Mouse (Mus musculus): ENCODE data around the gene Golph3. TPM values are rescaled to one million over a fixed set of nuclear protein-coding genes. Genes with fewer than 3 reads are reported as not detected.

Gene Golph3
- polyA plus RNA-seq, 1 experiment from 2014 or later, result 89.9 TPM

GRCm38 (mm10) chr15:12301771-12302170, 19.5 kb upstream of the Golph3 start:
- WGBS, result 62% methylated on average over 5 of the region's 6 CpGs
- H3K27me3 ChIP-seq, result no peaks in the 10 kb centered on the region
- no peaks in the 10 kb centered on the region for H3K9me3 ChIP-seq
- H3K4me2 ChIP-seq, result no peak overlapping the region
- no peak overlapping the region for H3K4me3 ChIP-seq
- no peaks in the 10 kb centered on the region for H3K4me1 ChIP-seq
- no peak for ATAC-seq (ENCODE audit: insufficient number of reproducible peaks, insufficient read depth, low FRiP score, low TSS enrichment, low read depth)
- H3K27ac ChIP-seq, result no peak overlapping the region
- H3K36me3 ChIP-seq, result no peaks in the 10 kb centered on the region
- H3K9ac ChIP-seq, result no peak overlapping the region

- Histone ChIP-seq H3K36me3 (no peaks in the 10 kb centered on the region), H3K4me1 (no peaks in the 10 kb centered on the region), H3K27me3 (0 out of 2 replicates have a peak, but pooled peaks cover 2% of the 10 kb centered on the region), H3K27ac (no peak overlapping the region), H3K4me3 (no peak overlapping the region), H3K4me2 (no peak overlapping the region), H3K9me3 (no peaks in the 10 kb centered on the region), H3K9ac (no peak overlapping the region)
- 54% methylated on average over 8 of the region's 8 CpGs for WGBS
- ATAC-seq (ENCODE audit: insufficient number of reproducible peaks, insufficient read depth, low FRiP score, low TSS enrichment, low read depth), result no peak
These were observed 14.8 kb upstream of the Golph3 start for GRCm38 (mm10) chr15:12306188-12307071.

GRCm38 (mm10) chr15:12307114-12307513, 14.1 kb upstream of the Golph3 start:
- H3K27ac ChIP-seq, result no peak overlapping the region
- ATAC-seq (ENCODE audit: insufficient number of reproducible peaks, insufficient read depth, low FRiP score, low TSS enrichment, low read depth), result no peak
- no peaks in the 10 kb centered on the region for H3K36me3 ChIP-seq
- WGBS, result 76% methylated on average over 4 of the region's 4 CpGs
- H3K9me3 ChIP-seq, result no peaks in the 10 kb centered on the region
- H3K27me3 ChIP-seq, result 0 out of 2 replicates have a peak, but pooled peaks cover 2% of the 10 kb centered on the region
- no peak overlapping the region for H3K4me2 ChIP-seq
- H3K4me1 ChIP-seq, result no peaks in the 10 kb centered on the region
- no peak overlapping the region for H3K9ac ChIP-seq
- H3K4me3 ChIP-seq, result no peak overlapping the region

GRCm38 (mm10) chr15:12308539-12308938, 12.7 kb upstream of the Golph3 start:
- 80% methylated on average over 5 of the region's 5 CpGs for WGBS
- no peak overlapping the region for H3K9ac ChIP-seq

GRCm38 (mm10) chr15:12310676-12311075, 10.6 kb upstream of the Golph3 start:
- no peak for ATAC-seq (ENCODE audit: insufficient number of reproducible peaks, insufficient read depth, low FRiP score, low TSS enrichment, low read depth)
- WGBS, result 82% methylated on average over 4 of the region's 4 CpGs
- H3K9me3 ChIP-seq, result no peaks in the 10 kb centered on the region
- H3K4me1 ChIP-seq, result no peaks in the 10 kb centered on the region
- no peak overlapping the region for H3K27ac ChIP-seq
- no peaks in the 10 kb centered on the region for H3K36me3 ChIP-seq
- H3K4me2 ChIP-seq, result no peak overlapping the region
- no peak overlapping the region for H3K4me3 ChIP-seq
- H3K27me3 ChIP-seq, result 0 out of 2 replicates have a peak, but pooled peaks cover 2% of the 10 kb centered on the region
- no peak overlapping the region for H3K9ac ChIP-seq

More at GRCm38 (mm10) chr15:12308539-12308938, 12.7 kb upstream of the Golph3 start:
- no peak for ATAC-seq (ENCODE audit: insufficient number of reproducible peaks, insufficient read depth, low FRiP score, low TSS enrichment, low read depth)
- Histone ChIP-seq H3K4me3 (no peak overlapping the region), H3K4me2 (no peak overlapping the region), H3K9me3 (no peaks in the 10 kb centered on the region), H3K4me1 (no peaks in the 10 kb centered on the region), H3K27ac (no peak overlapping the region), H3K36me3 (no peaks in the 10 kb centered on the region), H3K27me3 (0 out of 2 replicates have a peak, but pooled peaks cover 2% of the 10 kb centered on the region)

- H3K27ac ChIP-seq, result no peak overlapping the region
- H3K9ac ChIP-seq, result no peak overlapping the region
- no peaks in the 10 kb centered on the region for H3K36me3 ChIP-seq
- H3K9me3 ChIP-seq, result no peaks in the 10 kb centered on the region
- no peak overlapping the region for H3K4me3 ChIP-seq
- no peaks in the 10 kb centered on the region for H3K4me1 ChIP-seq
- no peak for ATAC-seq (ENCODE audit: insufficient number of reproducible peaks, insufficient read depth, low FRiP score, low TSS enrichment, low read depth)
- WGBS, result 88% methylated on average over 7 of the region's 7 CpGs
- no peak overlapping the region for H3K4me2 ChIP-seq
- H3K27me3 ChIP-seq, result 0 out of 2 replicates have a peak, but pooled peaks cover 2% of the 10 kb centered on the region
These were observed 9.8 kb upstream of the Golph3 start for GRCm38 (mm10) chr15:12311465-12311864.

- H3K9me3 ChIP-seq, result no peaks in the 10 kb centered on the region
- no peak overlapping the region for H3K27ac ChIP-seq
- H3K27me3 ChIP-seq, result no peaks in the 10 kb centered on the region
- no peak overlapping the region for H3K4me3 ChIP-seq
- ATAC-seq (ENCODE audit: insufficient number of reproducible peaks, insufficient read depth, low FRiP score, low TSS enrichment, low read depth), result no peak
- 25% methylated on average over 1 of the region's 1 CpGs for WGBS
- H3K36me3 ChIP-seq, result no peaks in the 10 kb centered on the region
- no peak overlapping the region for H3K9ac ChIP-seq
- no peaks in the 10 kb centered on the region for H3K4me1 ChIP-seq
- no peak overlapping the region for H3K4me2 ChIP-seq
These were observed 8.0 kb upstream of the Golph3 start for GRCm38 (mm10) chr15:12313255-12313654.

GRCm38 (mm10) chr15:12314584-12314983, 6.7 kb upstream of the Golph3 start:
- H3K4me1 ChIP-seq, result no peaks in the 10 kb centered on the region
- peaks cover 7% of the 10 kb centered on the region; the same call in 1 of the 2 replicates for H3K27me3 ChIP-seq
- no peak overlapping the region for H3K27ac ChIP-seq
- ATAC-seq (ENCODE audit: insufficient number of reproducible peaks, insufficient read depth, low FRiP score, low TSS enrichment, low read depth), result no peak
- no peak overlapping the region for H3K9ac ChIP-seq
- WGBS, result 88% methylated on average over 5 of the region's 5 CpGs
- H3K4me2 ChIP-seq, result no peak overlapping the region
- no peak overlapping the region for H3K4me3 ChIP-seq
- no peaks in the 10 kb centered on the region for H3K9me3 ChIP-seq
- H3K36me3 ChIP-seq, result no peaks in the 10 kb centered on the region

- H3K4me3 ChIP-seq, result no peak overlapping the region
- no peak for ATAC-seq (ENCODE audit: insufficient number of reproducible peaks, insufficient read depth, low FRiP score, low TSS enrichment, low read depth)
- H3K36me3 ChIP-seq, result no peaks in the 10 kb centered on the region
- peaks cover 4% of the 10 kb centered on the region for H3K4me1 ChIP-seq
- WGBS, result 55% methylated on average over 2 of the region's 2 CpGs
- H3K4me2 ChIP-seq, result no peak overlapping the region
- no peak overlapping the region for H3K27ac ChIP-seq
- H3K27me3 ChIP-seq, result peaks cover 12% of the 10 kb centered on the region
- H3K9ac ChIP-seq, result no peak overlapping the region
- H3K9me3 ChIP-seq, result no peaks in the 10 kb centered on the region
These were observed 5.3 kb upstream of the Golph3 start for GRCm38 (mm10) chr15:12315996-12316395.

- Histone ChIP-seq H3K4me2 (no peak overlapping the region), H3K9me3 (no peaks in the 10 kb centered on the region), H3K27ac (no peak overlapping the region), H3K4me1 (peaks cover 4% of the 10 kb centered on the region), H3K9ac (no peak overlapping the region), H3K4me3 (no peak overlapping the region), H3K36me3 (no peaks in the 10 kb centered on the region), H3K27me3 (peaks cover 12% of the 10 kb centered on the region)
- no peak for ATAC-seq (ENCODE audit: insufficient number of reproducible peaks, insufficient read depth, low FRiP score, low TSS enrichment, low read depth)
- 84% methylated on average over 5 of the region's 5 CpGs for WGBS
These were observed 4.0 kb upstream of the Golph3 start for GRCm38 (mm10) chr15:12317290-12317689.

GRCm38 (mm10) chr15:12318451-12318850, 2.8 kb upstream of the Golph3 start:
- Histone ChIP-seq H3K9me3 (no peaks in the 10 kb centered on the region), H3K4me1 (peaks cover 4% of the 10 kb centered on the region), H3K36me3 (no peaks in the 10 kb centered on the region), H3K27me3 (peaks cover 12% of the 10 kb centered on the region), H3K27ac (no peak overlapping the region), H3K4me3 (no peak overlapping the region), H3K9ac (no peak overlapping the region), H3K4me2 (no peak overlapping the region)
- WGBS, result 79% methylated on average over 8 of the region's 8 CpGs
- no peak for ATAC-seq (ENCODE audit: insufficient number of reproducible peaks, insufficient read depth, low FRiP score, low TSS enrichment, low read depth)

- H3K27me3 ChIP-seq, result peaks cover 12% of the 10 kb centered on the region
- H3K9me3 ChIP-seq, result no peaks in the 10 kb centered on the region
- 36% methylated on average over 5 of the region's 5 CpGs for WGBS
- H3K36me3 ChIP-seq, result no peaks in the 10 kb centered on the region; the same call in 1 of the 2 replicates
- 0 out of 2 replicates have a peak overlapping the region, but pooled peaks have one; percentile 99 for H3K4me3 ChIP-seq
- peaks cover 12% of the 10 kb centered on the region for H3K4me1 ChIP-seq
- no peak overlapping the region for H3K9ac ChIP-seq
- peak overlapping the region; percentile 81; the same call in 1 of the 2 replicates for H3K4me2 ChIP-seq
- H3K27ac ChIP-seq, result no peak overlapping the region
- ATAC-seq (ENCODE audit: insufficient number of reproducible peaks, insufficient read depth, low FRiP score, low TSS enrichment, low read depth), result no peak
These were observed 1.4 kb upstream of the Golph3 start for GRCm38 (mm10) chr15:12319889-12320288.

Data from embryonic facial prominence, embryonic 13.5 days (tissue).